15 mouse cellular contexts compared by ENCODE assay signal in the genomic region with DNA sequence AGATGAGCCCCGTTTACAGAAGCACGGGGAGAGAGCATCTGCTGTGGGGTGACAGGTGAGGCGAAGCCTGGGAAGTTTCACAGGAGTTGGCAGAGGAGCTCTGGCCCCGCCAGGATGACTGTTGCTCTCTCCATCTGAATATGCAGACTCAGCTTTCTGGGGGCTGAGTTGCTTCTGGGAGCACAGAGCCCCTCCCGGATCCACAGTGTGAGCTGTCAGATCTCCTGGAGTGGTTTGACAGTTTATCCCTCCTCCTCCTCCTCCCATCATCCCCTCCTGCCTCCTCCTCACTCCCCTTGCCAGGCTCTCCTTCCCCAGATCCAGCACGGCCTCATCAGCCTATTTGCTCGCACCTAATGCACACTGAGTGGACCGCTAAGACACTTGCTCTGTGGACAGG.
DNase-seq lines count a peak whose midpoint lies in the region; ATAC-seq and TF ChIP-seq lines count a peak whose summit lies in the region.
"Had no signal": no experiment of that assay in that cellular context is flagged by ENCODE, and none has a peak within 500 bp of the region (broad histone marks: within the 10 kb centered on the region; RNA-seq: fewer than 3 reads in every experiment).

No protein-coding gene starts in this region.

- ATAC-seq in cerebellum, adult (ENCODE audit: insufficient number of reproducible peaks, low FRiP score, low TSS enrichment): peak; percentile 59
- ATAC-seq in liver, postnatal 0 days: no peak
- peak; percentile 56; the same call in 1 of the 2 replicates for ATAC-seq in stomach, embryonic 14.5 days (ENCODE audit: insufficient number of reproducible peaks, insufficient read depth, low FRiP score, low read depth)
- ATAC-seq: lung, postnatal 0 days had no signal

- WGBS in liver, postnatal 0 days (ENCODE audit: insufficient replicate concordance): 27% methylated on average over 8 of the region's 8 CpGs
- WGBS in cerebellum, adult 2 months: 11% methylated on average over 8 of the region's 8 CpGs
- 20% methylated on average over 8 of the region's 8 CpGs for WGBS in stomach, embryonic 14.5 days

- H3K27me3 ChIP-seq in liver, postnatal 0 days (ENCODE audit: insufficient read depth, low read length): 0 out of 2 replicates have a peak, but pooled peaks cover 2% of the 10 kb centered on the region
- H3K27me3 ChIP-seq in cerebellum, adult 2 months (ENCODE audit: control insufficient read depth, insufficient read depth, low read length): no peaks in the 10 kb centered on the region
- no peaks in the 10 kb centered on the region for H3K27me3 ChIP-seq in stomach, embryonic 14.5 days (ENCODE audit: control insufficient read depth, insufficient read depth, low read length)

- H3K9ac ChIP-seq in liver, postnatal 0 days (replicated peaks): no peak overlapping the region
- H3K9ac ChIP-seq in stomach, embryonic 14.5 days (replicated peaks; ENCODE audit: low read depth, low read length): no peak overlapping the region
- H3K9ac ChIP-seq: embryonic facial prominence, embryonic 13.5 days; hindbrain, embryonic 12.5 days had no signal

- no peak overlapping the region for H3K4me2 ChIP-seq in liver, postnatal 0 days (ENCODE audit: low read depth, low read length)
- no peak overlapping the region for H3K4me2 ChIP-seq in stomach, embryonic 14.5 days (replicated peaks; ENCODE audit: low read depth, low read length)
- H3K4me2 ChIP-seq: embryonic facial prominence, embryonic 13.5 days; hindbrain, embryonic 12.5 days had no signal

- TF ChIP-seq POLR2A in cerebellum, adult 2 months (IDR thresholded peaks at IDR 0.05; ENCODE audit: borderline replicate concordance, insufficient read depth, low read length): peak; percentile 47; the same call in 1 of the 2 replicates

- no peaks in the 10 kb centered on the region for H3K9me3 ChIP-seq in liver, postnatal 0 days (ENCODE audit: low read length)
- no peaks in the 10 kb centered on the region for H3K9me3 ChIP-seq in stomach, embryonic 14.5 days (ENCODE audit: control insufficient read depth, low read depth, low read length)
- H3K9me3 ChIP-seq: embryonic facial prominence, embryonic 13.5 days; hindbrain, embryonic 12.5 days had no signal

- H3K36me3 ChIP-seq in liver, postnatal 0 days (replicated peaks; ENCODE audit: insufficient read depth, low read length): no peaks in the 10 kb centered on the region
- no peaks in the 10 kb centered on the region for H3K36me3 ChIP-seq in stomach, embryonic 14.5 days (ENCODE audit: control insufficient read depth, insufficient read depth, low read length)
- H3K36me3 ChIP-seq: embryonic facial prominence, embryonic 13.5 days; hindbrain, embryonic 12.5 days had no signal

- no peaks in the 10 kb centered on the region for H3K4me1 ChIP-seq in liver, postnatal 0 days (ENCODE audit: insufficient read depth)
- H3K4me1 ChIP-seq in cerebellum, adult 2 months (ENCODE audit: control insufficient read depth, insufficient read depth, low read length): peaks cover 79% of the 10 kb centered on the region
- no peaks in the 10 kb centered on the region for H3K4me1 ChIP-seq in stomach, embryonic 14.5 days (ENCODE audit: control insufficient read depth, insufficient read depth, low read length)

- H3K27ac ChIP-seq in liver, postnatal 0 days (ENCODE audit: low read depth): no peak overlapping the region
- peak overlapping the region; percentile 99 for H3K27ac ChIP-seq in cerebellum, adult 2 months (ENCODE audit: insufficient read depth, low read length)
- H3K27ac ChIP-seq in stomach, embryonic 14.5 days (ENCODE audit: low read length): no peak overlapping the region
- H3K27ac ChIP-seq: embryonic facial prominence, embryonic 13.5 days; hindbrain, embryonic 12.5 days; left cerebral cortex, adult 2 months had no signal

- DNase-seq in cerebellum, postnatal 14 days: no peak
- DNase-seq in liver: peak; percentile 10
- DNase-seq in liver, postnatal 0 days: no peak
- DNase-seq in cerebellum, adult 2 months: peak; percentile 75 to 89
- DNase-seq in adrenal gland, postnatal 10 days: no peak
- no peak for DNase-seq in T-cell, adult 2 months (ENCODE audit: low spot score)
- DNase-seq: adrenal gland, adult 2 months; kidney, adult 9 months; thymus, postnatal 14 days had no signal

- no peak for TF ChIP-seq CTCF in liver, postnatal 0 days (IDR thresholded peaks at IDR 0.05; ENCODE audit: low read depth)
- no peak for TF ChIP-seq CTCF in cerebellum, adult 2 months (IDR thresholded peaks at IDR 0.05; ENCODE audit: borderline replicate concordance, insufficient read depth, low read depth, low read length)

- no peak overlapping the region for H3K4me3 ChIP-seq in liver, postnatal 0 days (ENCODE audit: low read depth, low read length)
- no peak overlapping the region for H3K4me3 ChIP-seq in cerebellum, adult 2 months (replicated peaks; ENCODE audit: insufficient read depth, low read depth, low read length)
- H3K4me3 ChIP-seq in stomach, embryonic 14.5 days (ENCODE audit: low read depth, low read length): no peak overlapping the region
- H3K4me3 ChIP-seq: embryonic facial prominence, embryonic 13.5 days; hindbrain, embryonic 12.5 days; left cerebral cortex, adult 2 months had no signal

- TF ChIP-seq EP300 in liver, postnatal 0 days (IDR thresholded peaks at IDR 0.05; ENCODE audit: low read depth): no peak

Comparison
In these comparisons a context has a peak if more than half of its experiments do, and no peak if none do; other contexts are left out.
1. DNase-seq: peak in liver (single experiment) and cerebellum, adult 2 months (2 of 2); none in cerebellum, postnatal 14 days (0 of 2), liver, postnatal 0 days (single experiment), adrenal gland, postnatal 10 days (single experiment) and T-cell, adult 2 months (single experiment).